Mouse (Mus musculus): ENCODE data around the gene Tyms.

Gene Tyms

DNA sequence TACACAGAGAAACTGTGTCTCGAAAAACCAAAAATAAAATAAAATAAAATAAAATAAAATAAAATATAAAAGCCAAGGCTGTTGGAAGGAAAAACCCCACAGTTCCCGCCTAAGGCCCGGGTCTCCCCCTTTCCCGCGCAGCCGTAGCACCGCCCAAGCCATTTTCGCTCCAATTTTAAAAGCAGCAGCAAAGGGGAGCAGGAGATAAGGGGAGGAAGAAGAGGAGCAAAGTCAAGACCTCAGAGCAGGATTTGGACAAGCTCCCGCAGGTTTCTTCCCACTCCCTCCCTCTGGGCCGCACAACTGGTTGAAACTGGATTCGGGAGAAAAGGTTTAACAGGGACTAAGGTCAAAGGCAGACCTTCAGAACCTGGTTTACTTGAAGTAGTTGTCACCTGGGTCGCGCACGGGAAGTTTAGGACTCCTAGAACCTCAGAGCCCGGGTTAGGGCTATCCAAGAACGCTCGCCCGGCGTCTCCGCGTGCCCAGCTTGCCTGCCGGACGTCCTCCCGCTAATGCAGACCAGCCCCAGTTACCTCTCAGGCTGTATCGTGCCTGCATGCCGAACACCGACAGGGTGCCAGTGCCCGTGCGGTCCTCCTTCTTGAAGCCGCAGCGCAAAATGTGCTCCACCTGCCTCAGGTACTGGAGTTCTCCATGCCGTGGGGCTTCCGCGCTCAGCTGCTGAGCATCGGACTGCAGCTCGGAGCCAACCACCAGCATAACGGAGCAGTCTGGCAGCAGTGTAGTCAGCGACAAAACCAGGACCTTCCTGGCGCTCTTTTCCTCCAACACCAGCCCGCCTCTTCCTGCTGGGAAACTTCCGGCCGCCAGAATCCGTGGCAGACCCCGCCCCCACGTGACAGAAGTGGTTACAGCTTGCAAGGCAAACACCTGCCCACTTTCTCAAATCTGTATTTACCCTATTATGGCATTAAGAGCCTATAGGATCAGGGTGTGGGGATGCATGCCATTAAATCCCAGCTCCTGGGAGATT is at the start of gene Tyms:
TSS of gene Tyms (minus strand) at position 793 of the 997 bp plus-strand sequence.
- DNase-seq = peak; percentile 84

DNA sequence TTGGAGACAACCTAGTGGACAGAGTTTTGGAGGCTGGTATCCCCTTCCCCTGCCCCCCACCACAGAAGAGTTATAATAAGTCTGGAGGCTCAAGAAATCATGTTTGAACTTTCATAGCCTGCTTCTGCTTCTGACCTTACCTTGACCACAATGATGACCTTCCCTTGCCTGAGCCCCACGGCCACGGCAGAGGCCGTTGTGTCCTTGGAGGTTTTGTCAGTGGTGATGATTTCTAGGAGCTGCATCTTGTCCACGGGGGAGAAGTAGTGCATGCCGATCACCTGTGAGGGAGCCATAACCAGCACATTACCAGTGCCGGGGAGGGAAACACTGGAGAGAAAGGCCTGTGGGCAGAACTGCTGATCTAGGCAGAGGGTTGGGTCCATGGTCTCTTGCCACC is 49.1 kb upstream of the Tyms start:
- no peak for DNase-seq

DNA sequence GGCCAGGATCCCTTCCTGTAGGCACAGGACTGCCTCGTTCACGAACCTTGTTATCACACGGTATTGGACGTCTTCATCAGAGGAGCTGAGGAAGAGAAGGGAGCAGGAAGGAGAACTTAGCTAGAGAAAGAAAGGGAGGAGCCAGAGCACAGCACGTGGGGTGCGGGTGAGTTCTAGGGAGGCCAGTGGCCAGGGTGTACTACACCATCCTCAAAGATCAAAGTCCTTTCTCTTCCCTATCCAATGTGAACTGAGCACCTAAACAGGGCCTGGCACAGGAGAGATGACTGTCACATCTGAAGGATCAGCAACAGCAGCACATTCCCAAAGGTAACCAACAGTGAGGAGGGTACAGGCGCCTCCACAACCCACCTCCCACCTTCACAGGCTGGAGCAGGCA is 46.7 kb upstream of the Tyms start:
- DNase-seq = no peak

DNA sequence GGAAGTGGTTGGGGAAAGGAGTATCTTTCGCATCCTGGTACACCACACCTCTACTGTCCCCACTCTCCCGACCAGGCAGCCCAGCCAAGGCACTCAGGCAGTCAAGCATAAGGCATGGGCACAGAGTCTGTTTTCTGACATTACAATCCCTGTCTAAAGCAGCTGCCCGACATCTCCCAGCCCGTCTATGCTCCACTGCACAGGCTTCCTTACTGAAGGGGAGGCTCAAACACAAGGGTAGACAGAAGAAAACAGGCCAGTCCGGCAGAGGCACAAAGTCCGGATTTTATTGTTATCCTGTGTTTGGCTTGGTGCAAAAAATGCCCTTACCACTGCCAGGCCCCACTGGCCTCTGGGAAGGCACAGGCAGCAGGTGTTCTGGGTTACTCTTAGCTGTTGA is 45.7 kb upstream of the Tyms start:
- DNase-seq = no peak

DNA sequence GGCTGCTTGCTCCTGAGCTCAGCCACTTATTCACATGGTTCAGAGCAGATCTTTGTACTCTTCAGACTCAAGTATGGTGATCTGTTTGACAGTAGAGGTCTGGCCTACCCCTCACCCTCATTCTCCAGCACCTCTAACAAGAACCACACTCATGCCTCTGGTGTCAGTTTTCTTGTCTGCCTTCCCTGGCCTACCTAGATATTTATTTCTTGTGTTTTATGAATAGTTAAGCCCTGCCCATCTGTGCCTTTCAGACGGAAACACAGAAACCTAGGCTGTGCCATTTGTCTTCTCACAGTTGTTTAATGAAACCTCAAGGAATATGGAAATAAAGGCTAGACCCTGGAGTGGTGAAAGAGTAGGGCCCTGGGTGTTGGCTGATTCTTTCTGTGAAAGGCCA is 44.6 kb upstream of the Tyms start:
- no peak for DNase-seq

DNA sequence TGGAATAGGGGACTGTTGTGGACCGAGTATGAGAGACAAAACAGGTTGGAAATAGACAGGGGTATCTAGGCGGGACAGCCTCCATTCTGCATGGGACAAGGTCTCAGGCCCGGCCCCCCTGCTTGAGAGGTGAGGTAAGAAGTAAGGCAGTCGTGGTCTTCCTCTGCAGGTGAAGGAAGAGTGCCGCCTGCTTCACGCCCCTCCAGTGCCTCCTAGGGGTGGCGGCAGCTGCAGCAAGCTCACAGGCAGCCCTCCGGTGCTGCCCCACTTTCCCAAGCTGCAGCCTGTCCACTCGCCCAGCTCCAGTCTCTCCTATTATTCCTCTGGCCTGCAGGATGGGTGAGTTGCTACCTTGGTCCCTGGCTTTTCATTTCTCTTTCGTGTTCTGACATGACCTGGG is 42.3 kb upstream of the Tyms start:
- peak; percentile 15 for DNase-seq

DNA sequence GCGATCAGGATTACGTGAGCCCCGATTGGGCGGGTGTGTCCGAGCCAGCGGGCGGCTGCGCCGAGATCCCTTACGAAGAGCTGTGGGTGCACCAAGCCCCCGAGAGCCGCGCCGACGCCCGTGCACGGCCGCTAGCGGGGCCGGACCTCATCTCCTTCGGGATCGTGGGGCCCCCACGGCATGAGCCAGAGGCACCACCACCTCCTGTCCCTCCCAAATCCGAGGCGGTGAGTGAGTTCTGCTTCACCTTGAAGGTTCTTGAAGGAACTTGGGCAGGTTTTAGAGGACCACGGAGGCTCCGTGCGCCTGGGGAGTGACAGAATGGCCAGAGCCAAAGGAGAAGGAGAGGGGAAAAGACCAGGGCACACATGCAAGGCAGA is 41.3 kb upstream of the Tyms start:
- DNase-seq = no peak

DNA sequence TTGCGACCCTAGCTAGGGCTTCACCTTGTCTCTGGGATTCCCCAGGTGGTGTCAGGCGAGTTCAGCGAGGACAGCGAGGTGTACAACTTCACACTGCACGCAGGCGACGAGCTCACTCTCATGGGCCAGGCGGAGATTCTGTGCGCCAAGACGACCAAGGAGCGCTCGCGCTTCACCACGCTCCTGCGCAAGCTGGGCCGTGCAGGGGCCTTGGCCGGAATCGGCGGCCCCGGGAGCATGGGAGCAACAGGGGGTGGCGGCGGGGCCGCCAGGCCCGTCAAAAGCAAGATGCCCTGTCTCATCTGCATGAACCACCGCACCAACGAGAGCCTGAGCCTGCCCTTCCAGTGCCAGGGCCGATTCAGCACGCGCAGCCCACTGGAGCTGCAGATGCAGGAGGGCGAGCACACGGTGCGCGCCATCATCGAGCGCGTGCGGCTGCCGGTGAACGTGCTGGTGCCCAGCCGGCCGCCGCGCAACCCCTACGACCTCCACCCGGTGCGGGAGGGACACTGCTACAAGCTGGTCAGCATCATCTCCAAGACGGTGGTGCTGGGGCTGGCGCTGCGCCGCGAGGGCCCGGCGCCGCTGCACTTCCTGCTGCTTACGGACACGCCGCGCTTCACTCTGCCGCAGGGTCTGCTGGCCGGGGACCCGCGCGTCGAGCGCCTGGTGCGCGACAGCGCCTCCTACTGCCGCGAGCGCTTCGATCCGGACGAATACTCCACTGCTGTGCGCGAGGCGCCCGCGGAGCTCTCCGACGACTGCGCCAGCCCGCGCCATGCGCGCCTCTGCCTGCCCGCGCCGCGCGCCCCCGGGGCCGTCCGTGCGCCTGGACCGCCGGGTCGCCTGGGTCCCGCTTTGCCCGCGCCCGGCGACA is 40.7 kb upstream of the Tyms start:
- DNase-seq = peak; percentile 86

DNA sequence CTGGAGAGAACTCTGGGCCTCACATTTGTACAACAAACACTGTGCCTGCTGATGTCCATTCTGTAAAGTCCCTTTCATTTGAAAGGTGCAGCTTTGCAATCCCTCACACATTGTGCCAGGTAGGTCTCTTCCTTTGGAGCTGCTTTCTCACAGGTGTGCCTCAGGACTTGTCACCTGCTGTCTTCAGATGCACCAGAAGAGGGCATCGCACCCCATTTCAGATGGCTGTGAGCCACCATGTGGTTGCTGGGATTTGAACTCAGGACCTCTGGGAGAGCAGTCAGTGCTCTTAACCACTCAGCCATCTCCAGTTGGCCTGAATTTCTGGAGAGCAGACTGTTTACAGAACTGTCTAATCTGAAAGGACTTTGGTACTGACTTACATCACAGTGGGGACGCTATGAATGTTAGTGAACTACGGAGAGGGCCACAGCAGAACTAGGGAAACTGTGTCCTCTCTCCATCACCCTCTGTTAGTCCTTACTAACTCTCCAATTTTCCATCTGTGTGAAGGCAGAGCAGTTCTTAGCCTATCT is 39.2 kb upstream of the Tyms start:
- DNase-seq = no peak

DNA sequence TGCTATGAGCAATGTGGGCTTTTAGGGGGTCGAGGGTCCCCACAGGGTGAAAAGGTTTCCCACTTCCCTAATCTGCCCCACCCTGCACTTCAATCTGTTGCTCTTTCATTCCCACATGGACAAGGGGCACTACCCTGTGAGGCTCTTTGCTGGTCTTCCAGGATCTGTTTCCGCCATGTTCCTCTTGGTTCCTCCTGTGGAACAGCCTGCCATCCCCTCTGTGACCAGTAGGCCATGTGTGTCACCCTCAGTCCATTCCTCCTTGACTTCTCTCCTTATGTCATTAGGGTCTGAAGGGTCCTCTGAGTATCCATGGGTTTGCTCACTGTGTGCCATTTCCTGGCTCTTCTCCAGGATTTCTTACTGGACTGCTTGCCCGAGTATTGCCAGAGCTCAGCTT is 38.4 kb upstream of the Tyms start:
- no peak for DNase-seq

DNA sequence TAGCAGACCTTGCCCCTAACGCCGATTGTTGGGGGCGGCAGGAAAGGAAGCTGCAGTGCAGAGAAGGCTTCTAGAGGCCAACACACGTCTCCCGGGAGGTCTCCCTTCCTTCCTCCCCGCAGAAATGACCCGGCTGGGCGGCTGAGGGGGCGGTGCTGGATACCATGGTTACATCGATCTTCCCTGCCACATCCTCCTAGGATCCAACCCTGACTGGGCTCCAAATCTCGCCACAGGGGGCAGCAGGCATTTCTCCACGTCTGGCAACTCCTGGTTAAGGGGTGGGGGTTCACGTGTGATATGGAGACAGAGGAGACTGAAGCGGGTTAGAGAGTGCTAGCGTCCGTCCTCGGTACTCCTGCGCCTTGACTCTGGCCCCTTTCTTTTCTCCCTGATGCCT is 37.7 kb upstream of the Tyms start:
- DNase-seq = no peak

DNA sequence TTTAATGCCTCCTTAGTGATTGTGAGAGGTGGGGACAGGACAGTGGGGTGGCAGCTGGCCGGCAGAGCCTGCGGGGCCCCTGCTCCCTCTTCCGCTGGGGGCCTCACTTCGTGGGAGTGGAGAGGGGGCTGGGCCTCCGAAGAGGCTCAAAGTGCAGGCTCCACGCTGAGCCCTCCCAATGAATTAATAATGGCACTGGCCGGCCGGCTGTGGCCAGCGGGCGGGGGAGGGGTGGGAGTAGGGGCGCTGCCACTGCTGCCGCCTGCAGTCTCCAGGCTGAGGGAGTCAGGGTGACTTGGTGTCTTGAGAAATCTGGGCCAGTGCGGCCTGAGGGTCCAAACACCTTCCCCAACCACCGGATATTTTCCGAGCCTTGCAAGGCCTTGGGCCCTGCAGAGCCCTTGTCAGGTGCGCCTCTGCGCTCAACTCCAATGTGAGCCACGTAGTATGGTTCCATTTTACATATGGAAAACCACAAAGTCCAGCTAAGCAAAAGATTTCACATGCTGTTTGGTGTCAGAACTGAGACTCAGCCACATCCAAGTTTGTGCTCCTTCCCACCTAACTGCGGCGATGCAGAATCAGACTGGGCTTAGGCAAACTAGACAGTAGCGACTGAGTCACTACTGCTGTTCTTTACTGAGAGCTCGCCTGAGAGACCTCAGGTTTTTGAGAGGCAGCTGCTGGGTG is 37.1 kb upstream of the Tyms start:
- no peak for DNase-seq

DNA sequence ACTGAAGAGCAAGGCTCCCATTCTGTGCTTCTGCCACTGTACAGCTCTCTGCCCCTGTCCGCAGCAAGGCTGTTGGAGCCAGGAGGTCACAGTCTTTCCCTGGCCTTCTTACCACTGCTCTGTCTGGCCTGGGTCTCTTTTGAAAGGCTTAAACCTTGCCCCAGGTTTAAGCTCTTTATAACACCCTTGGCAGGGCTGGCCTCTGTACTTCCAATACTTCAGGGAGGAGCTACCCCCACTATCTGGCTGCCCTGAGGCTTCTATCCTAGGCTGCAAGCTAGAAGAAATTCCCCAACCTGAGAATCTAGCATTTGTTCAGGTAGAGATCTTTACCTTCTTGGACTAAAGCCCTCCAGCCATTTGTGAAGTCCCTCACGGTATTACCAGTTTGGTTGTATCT is 36.5 kb upstream of the Tyms start:
- DNase-seq = no peak

DNA sequence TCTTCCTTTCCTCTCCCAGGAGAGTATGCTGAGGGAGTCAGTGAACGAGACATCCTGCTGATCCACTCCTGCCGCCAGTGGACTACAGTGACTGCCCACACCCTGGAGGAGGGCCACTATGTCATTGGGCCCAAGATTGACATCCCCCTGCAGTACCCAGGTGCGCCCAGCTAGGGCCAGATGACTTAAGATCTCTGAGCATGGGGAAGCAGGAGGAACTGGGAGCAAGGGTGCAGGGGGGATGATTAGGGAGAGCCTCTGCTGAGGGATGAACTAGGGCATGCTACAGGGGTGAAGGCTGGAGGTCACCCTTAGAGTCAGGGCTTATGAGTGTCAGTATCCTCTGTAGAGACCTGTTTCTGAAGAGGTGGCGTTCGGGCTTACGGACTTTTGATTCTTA is 34.8 kb upstream of the Tyms start:
- no peak for DNase-seq

DNA sequence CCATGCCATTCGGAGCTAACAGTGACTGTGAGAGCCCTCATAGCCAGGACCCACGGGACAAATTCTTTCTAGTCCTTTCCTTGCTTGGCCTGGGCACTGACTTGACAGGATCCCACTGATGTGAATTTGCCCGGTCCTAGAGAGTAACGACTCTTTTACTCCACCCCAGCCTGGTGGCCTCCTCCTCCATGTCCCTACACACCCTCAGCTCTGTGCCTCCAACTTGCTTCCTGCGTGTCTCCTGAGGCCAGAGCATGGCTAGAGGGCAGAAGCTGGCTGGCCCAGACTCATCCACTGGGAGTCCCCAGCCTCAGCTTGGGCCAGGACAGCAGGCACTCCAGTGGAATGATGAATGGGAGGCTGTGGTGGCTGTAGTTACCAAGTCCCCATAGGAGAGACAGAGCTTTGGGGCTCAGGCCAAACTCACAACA is 34.2 kb upstream of the Tyms start:
- DNase-seq = no peak

DNA sequence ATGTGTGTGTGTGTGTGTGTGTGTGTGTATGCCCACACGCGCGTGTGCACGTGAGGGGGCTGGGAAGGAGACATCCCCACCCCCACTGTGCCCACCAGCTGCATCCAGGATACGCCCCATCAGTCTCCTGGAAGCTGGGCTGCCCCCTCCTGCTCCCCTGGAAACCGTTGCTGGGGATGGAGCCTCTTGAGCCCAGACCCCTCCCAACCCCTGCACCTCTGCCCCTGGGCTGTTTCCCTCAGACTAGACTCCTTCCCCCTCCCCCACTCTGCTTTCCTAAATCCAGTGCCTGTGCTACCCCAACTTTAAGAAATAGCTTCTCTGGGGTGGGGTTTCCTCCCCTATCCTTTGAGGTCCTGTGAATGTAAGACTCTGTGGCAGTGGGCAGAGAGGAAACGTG is 33.8 kb upstream of the Tyms start:
- DNase-seq = no peak

DNA sequence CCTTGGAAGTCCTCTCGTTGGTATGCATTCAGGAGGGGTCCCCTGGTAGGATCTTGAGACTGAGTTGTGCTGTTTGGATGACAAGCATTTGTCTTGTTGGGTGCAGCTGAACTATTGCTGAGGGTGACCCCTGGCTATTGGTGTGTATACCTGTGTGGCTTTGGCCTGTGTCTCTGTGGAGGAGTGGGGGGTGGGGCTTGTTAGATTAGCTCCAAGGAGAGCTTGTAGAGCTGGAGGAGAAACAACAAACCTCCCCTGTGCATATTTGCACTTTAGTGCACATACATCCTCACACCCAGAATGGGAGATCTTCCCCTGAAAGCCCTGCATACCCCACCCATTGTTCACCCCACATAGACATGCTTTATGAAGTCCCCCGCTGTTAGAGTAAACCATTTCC is 33.3 kb upstream of the Tyms start:
- DNase-seq = no peak

DNA sequence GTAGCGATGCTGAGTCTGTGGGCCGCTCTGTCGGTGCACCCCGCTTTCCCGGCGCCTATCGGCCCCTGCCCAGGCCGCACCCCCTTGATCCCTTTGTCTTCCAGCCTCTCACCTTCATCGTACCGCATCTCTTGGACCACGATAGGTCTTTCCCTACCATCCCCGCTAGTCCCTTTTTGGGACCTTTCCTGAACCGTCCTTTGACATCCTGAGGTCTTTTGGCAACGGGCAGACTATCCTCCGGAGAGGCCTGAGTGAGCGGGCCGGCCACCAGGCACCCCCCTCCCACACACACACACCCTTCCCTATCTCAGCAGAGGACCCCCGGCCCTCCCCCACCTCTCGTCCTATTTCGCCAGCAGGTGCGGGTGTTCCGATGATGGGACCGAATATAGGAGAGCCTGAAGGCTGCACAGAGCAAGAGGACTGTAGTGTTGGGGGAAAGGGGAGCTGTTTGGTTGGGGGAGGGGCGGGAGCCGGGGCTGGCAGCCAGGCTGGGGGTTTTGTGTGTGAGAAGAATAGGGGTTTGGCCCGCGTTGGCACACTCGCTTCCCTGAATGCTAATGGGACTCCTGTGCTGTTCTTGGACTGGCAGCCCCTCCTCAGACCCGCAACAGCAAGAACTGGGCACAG is 32.4 kb upstream of the Tyms start, which contains the start of gene 3110082J24Rik:
TSS of gene 3110082J24Rik (minus strand) at position 419 of the 633 bp plus-strand sequence.
- no peak for DNase-seq

DNA sequence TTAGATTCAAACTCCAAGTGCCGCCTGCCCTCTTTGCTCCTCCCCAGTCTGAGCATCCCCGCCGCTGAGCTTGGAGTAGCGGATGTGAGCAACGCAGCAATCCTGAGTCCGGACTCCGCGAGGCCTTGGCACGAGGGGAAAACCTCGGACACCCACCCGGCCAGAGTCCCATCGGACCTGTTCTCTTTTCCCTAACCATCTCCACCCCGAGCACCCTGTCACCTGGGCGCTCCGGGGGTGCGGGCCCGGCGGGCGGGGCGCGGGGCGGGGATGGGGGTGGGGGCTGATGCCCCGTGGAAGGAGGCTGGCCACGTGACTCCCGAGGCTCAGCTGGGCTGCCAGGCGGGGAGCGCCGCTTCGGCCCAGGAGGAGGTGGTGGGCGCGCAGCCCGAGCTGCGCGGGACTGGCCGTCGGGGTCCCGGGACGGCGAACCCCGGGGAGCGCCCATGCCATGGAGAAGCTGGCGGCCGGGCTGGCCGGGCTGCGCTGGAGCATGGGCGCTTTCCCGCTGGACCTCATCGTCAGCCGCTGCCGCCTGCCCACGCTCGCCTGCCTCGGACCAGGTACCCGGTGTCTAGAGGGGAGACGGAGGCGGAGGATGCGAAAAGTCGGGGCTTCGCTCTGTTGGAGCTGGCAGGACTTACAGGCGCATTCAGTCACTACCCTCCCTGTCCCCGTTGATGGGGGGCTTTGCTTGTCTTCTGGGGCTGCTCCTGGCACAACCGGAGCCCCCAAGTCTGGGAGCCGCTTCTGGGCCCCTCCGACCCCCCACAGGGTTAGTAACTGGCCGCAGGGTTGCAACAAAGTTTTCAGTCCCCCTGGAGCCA is 31.6 kb upstream of the Tyms start, which contains the start of gene Garem2:
TSS of gene Garem2 (plus strand) at position 321 of the 827 bp plus-strand sequence.
- no peak for DNase-seq

DNA sequence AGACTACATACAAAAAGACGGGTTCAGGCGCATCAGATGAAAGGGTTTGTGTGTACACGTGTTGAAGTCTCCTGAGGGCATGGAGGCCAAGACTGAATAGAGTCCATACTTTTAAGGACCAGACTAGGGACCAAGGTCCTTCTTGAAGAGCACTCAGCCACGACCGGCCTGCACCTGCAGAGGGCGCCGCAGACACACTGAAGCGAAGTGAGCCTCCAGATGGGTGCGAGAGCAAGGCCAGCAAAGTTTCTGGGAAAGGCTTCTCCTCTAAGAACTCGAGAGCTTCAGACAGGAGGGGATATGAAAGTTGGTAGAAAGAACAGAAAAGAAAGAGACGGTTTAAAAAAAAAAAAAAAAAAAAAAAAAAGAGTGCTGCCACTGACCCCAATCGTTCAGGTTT is 30.9 kb upstream of the Tyms start:
- DNase-seq = peak; percentile 40

DNA sequence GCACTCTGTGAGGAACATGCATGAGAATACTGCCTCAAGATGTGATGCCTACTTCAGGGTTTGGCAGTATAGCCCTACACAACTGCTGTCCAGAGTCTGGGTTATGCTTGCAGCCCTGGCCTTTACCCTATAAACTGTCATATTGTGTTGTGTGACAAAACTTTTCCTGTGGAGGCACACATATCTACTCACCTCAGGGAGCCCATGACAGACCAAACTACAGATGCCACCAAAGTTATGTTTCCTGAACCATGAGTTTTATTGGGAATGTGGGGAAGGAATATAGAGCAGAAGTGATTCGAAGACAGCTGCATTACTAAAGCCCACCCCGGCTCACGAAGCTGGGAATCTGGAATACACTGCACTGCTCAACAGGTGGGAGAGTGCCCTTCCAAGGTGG is 29.9 kb upstream of the Tyms start:
- no peak for DNase-seq
